Mouse (Mus musculus) C2C12 (cell line): ENCODE data around the gene Qars. TPM values are rescaled to one million over a fixed set of nuclear protein-coding genes. Genes with fewer than 3 reads are reported as not detected.

Experiments used
- H3K27me3 ChIP-seq: one replicate; pipeline ENCODE4 v1.6.1; 2011; ENCODE audit not compliant: control insufficient read depth, insufficient read depth, insufficient read length
- H3K36me3 ChIP-seq: one replicate; pipeline ENCODE4 v1.6.1; 2011; ENCODE audit not compliant: control insufficient read depth, insufficient read depth
- H3K4me3 ChIP-seq: one replicate; pipeline ENCODE4 v1.5.1; 2011; ENCODE audit warnings: mild to moderate bottlenecking, control low read depth; ENCODE audit not compliant: poor library complexity, insufficient read depth, severe bottlenecking
- H3K79me2 ChIP-seq: one replicate; pipeline ENCODE4 v1.6.1; 2011; ENCODE audit not compliant: control insufficient read depth, insufficient read depth
- H3K79me3 ChIP-seq: one replicate; pipeline ENCODE4 v1.6.1; 2011; ENCODE audit warnings: low read depth, control low read depth
- H3ac ChIP-seq: one replicate; pipeline ENCODE3; 2011; ENCODE audit warnings: low read depth; ENCODE audit not compliant: control insufficient read depth, insufficient read length
- CEBPB ChIP-seq: IDR thresholded peaks from one replicate; pipeline ENCODE4 v1.6.1; 2011; ENCODE audit warnings: low read depth, mild to moderate bottlenecking, control low read depth, moderate library complexity
- CTCF ChIP-seq: IDR thresholded peaks from one replicate; pipeline ENCODE4 v1.5.1; 2011; ENCODE audit not compliant: control insufficient read depth, insufficient read depth, insufficient read length
- FOSL1 ChIP-seq: IDR thresholded peaks from one replicate; pipeline ENCODE4 v1.8.0; 2011; ENCODE audit warnings: mild to moderate bottlenecking, low read length; ENCODE audit not compliant: poor library complexity, insufficient read depth, severe bottlenecking
- MAX ChIP-seq: IDR thresholded peaks from one replicate; pipeline ENCODE4 v1.6.1; 2011; ENCODE audit warnings: mild to moderate bottlenecking, control low read depth
- MYOD1 ChIP-seq: IDR thresholded peaks from one replicate; pipeline ENCODE4 v1.6.1; 2011; ENCODE audit warnings: low read depth; ENCODE audit not compliant: control insufficient read depth, insufficient read length
- MYOG ChIP-seq: IDR thresholded peaks from one replicate; pipeline ENCODE4 v1.6.1; 2011; ENCODE audit not compliant: control insufficient read depth, insufficient read length; ENCODE audit errors: extremely low read depth
- USF1 ChIP-seq: IDR thresholded peaks from one replicate; pipeline ENCODE4 v1.6.1; 2011; ENCODE audit warnings: low read depth, mild to moderate bottlenecking, control low read depth, moderate library complexity
- polyA plus RNA-seq: library from polyadenylated mRNA; unstranded; fragments of >200 nt; fragmentation: generic; extraction: Trizol; gene quantifications from one replicate; pipeline ENCODE4 v1.2.1, GENCODE M21; 2012; ENCODE audit warnings: missing spikeins

The Qars gene
- polyA plus RNA-seq, 1 experiment = 203 TPM

DNA sequence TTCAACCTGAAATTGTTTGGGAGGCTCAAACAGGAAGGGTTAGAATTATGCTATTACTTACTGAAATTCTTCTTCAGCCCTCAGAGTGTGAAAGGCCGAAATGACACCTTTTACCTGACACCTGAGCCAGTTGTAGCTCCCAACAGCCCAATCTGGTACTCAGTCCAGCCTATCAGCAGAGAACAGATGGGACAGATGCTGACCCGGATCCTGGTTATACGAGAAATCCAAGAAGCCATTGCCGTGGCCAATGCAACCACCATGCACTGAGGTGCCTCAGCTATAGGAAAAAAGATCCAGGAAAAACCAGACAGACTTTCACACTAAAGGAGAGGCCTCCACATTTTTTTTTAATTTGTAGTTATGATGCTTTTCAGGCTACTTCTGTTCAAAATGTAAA, 51.7 kb downstream of the Qars start:
- Histone ChIP-seq H3K27me3 (no peaks in the 10 kb centered on the region), H3ac (no peak overlapping the region), H3K79me2 (peaks cover 26% of the 10 kb centered on the region), H3K4me3 (no peak overlapping the region), H3K79me3 (peaks cover 19% of the 10 kb centered on the region), H3K36me3 (peaks cover 77% of the 10 kb centered on the region)
- no peak for TF ChIP-seq USF1
- TF ChIP-seq CEBPB = no peak
- TF ChIP-seq MAX = no peak
- no peak for TF ChIP-seq MYOD1
- TF ChIP-seq FOSL1 = no peak
- no peak for TF ChIP-seq CTCF
- no peak for TF ChIP-seq MYOG

- Histone ChIP-seq H3K79me2 (peaks cover 26% of the 10 kb centered on the region), H3K79me3 (peaks cover 19% of the 10 kb centered on the region), H3K27me3 (no peaks in the 10 kb centered on the region), H3K4me3 (peak within 1 kb of the TSS; percentile 50), H3ac (peak within 1 kb of the TSS; percentile 78), H3K36me3 (peaks cover 79% of the 10 kb centered on the region)
- TF ChIP-seq CEBPB = no peak
- peak; percentile 72 for TF ChIP-seq USF1
- no peak for TF ChIP-seq FOSL1
- TF ChIP-seq MYOG = no peak
- TF ChIP-seq CTCF = no peak
- TF ChIP-seq MAX = peak; percentile 92
- no peak for TF ChIP-seq MYOD1
Observed at GRCm38 (mm10) chr9:108560227-108560841, 52.8 kb downstream of the Qars start, which contains the start of gene Impdh2. Gene Impdh2, plus strand, starts transcription at chr9:108560286.

DNA sequence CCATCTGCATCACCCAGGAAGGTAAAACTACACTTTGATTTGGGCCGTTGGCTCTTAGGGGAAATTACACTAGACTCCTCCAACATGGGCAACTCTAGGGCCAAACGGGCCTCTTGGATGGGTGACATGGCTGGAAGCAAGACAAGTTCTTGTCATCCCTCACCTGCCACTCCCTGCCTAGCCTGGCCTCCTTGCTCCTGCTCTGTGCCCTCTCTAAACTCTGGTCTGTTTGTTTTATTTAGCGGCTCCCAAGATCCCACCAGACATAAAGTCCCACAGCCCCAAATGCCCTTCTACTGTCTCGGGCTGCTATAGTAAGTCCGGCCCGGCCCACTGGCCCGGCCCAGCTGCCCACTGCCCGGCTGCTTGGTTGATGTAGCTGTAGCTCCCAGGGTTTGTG, 56.2 kb downstream of the Qars start:
- H3K79me2 ChIP-seq = peaks cover 35% of the 10 kb centered on the region
- no peaks in the 10 kb centered on the region for H3K27me3 ChIP-seq
- H3K36me3 ChIP-seq = peaks cover 52% of the 10 kb centered on the region
- H3K79me3 ChIP-seq = peaks cover 24% of the 10 kb centered on the region
- no peak for TF ChIP-seq FOSL1
- no peak for TF ChIP-seq MAX
- TF ChIP-seq CTCF = no peak
- no peak for TF ChIP-seq MYOD1
- TF ChIP-seq USF1 = no peak
- TF ChIP-seq MYOG = no peak
- no peak for TF ChIP-seq CEBPB
- no peak overlapping the region for H3K4me3 ChIP-seq
- H3ac ChIP-seq = no peak overlapping the region

DNA sequence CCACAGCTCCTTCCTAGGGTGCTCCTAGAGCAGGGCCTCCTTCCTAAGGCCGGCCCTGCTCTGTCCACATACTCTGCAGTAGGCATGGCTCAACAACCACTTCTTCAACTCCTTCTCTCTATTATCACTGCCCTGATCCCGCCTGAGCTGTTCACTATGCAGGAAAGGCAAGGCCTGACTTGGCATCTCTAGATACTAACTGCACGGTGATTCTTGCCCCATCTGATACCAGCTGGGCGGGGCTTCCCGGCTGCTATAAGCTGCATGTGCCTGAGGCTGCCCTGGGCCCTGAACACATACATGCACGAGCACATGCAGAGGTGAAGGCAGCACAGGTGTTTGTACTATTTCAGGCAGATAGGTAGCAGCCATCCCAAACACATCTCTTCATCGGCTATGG, 56.6 kb downstream of the Qars start:
- Histone ChIP-seq H3K36me3 (peaks cover 48% of the 10 kb centered on the region), H3ac (no peak overlapping the region), H3K79me2 (peaks cover 37% of the 10 kb centered on the region), H3K27me3 (no peaks in the 10 kb centered on the region), H3K4me3 (no peak overlapping the region), H3K79me3 (peaks cover 24% of the 10 kb centered on the region)
- no peak for TF ChIP-seq MYOG
- TF ChIP-seq FOSL1 = no peak
- no peak for TF ChIP-seq CEBPB
- TF ChIP-seq USF1 = no peak
- TF ChIP-seq MYOD1 = no peak
- no peak for TF ChIP-seq MAX
- TF ChIP-seq CTCF = no peak

Other genes starting within 250 kb of the Qars start
- 42.3 TPM for gene Dag1, start 243.7 kb upstream of the Qars start, polyA plus RNA-seq
- gene Nicn1, start 217.3 kb upstream of the Qars start, polyA plus RNA-seq = 24.6 TPM
- gene Amt, start 210.9 kb upstream of the Qars start, polyA plus RNA-seq = 0.71 TPM
- 300 TPM for gene Rhoa, start 201.6 kb upstream of the Qars start, polyA plus RNA-seq
- gene Tcta, start 201.5 kb upstream of the Qars start, polyA plus RNA-seq = 13.7 TPM
- gene Gpx1, start 168.8 kb upstream of the Qars start, polyA plus RNA-seq = 667 TPM
- 82.3 TPM for gene Usp4, start 159.9 kb upstream of the Qars start, polyA plus RNA-seq
- gene 1700102P08Rik, start 114.9 kb upstream of the Qars start, polyA plus RNA-seq = 0.16 TPM
- not detected for gene Ccdc36, start 79.2 kb upstream of the Qars start, polyA plus RNA-seq
- not detected for gene BC048562, start 71.2 kb upstream of the Qars start, polyA plus RNA-seq
- 35.2 TPM for gene Ccdc71, start 47.2 kb upstream of the Qars start, polyA plus RNA-seq
- gene Klhdc8b, start 46.1 kb upstream of the Qars start, polyA plus RNA-seq = 1.4 TPM
- 36.3 TPM for gene Lamb2, start 28.0 kb upstream of the Qars start, polyA plus RNA-seq
- 70.8 TPM for gene Usp19, start 17.1 kb upstream of the Qars start, polyA plus RNA-seq
- gene Qrich1, start 9.1 kb downstream of the Qars start, polyA plus RNA-seq = 58.2 TPM
- 332 TPM for gene Impdh2, start 52.6 kb downstream of the Qars start, polyA plus RNA-seq
- 6.8 TPM for gene Ndufaf3, start 59.7 kb downstream of the Qars start, polyA plus RNA-seq
- 56.1 TPM for gene Dalrd3, start 62.2 kb downstream of the Qars start, polyA plus RNA-seq
- gene Wdr6, start 71.0 kb downstream of the Qars start, polyA plus RNA-seq = 52.9 TPM
- 1.3 TPM for gene P4htm, start 90.0 kb downstream of the Qars start, polyA plus RNA-seq
- gene Arih2, start 141.7 kb downstream of the Qars start, polyA plus RNA-seq = 30.5 TPM
- gene Slc25a20, start 154.4 kb downstream of the Qars start, polyA plus RNA-seq = 20.6 TPM
- gene Prkar2a, start 181.6 kb downstream of the Qars start, polyA plus RNA-seq = 19.4 TPM